Mouse (Mus musculus): ENCODE results near the gene Tnni3k. TPM values are rescaled to one million over a fixed set of nuclear protein-coding genes. Genes with fewer than 3 reads are reported as not detected.

The Tnni3k gene
- polyA plus RNA-seq, 1 experiment: 0.05 TPM

DNA sequence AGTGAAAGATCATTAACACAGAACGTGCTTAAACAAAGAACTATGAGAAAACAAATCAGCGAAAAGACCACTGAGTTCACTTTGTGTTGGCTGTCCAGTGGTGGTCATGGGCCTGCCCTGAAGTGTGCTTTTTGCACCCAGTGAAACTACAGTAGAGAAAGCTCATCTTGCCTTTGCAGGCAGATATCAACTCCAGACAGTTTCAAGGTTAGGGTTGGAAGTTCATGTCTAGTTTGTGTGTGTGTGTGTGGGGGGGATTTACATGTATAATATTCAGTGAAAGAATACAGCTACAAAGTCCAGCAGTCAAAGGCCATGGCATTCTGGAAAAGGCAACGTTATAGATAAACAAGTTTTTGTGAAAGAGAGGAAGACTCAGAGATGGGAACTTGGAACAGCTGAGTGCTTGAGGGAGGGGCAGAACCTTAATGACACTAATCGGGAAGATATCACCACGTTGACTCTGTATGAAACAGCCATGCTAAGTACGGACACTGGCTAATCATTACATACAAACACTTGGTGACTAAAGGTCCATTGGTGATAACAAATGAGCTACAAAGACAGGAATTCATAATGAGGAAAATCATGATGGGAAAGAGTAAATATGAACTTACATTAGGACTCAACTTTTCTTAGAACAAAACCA lies 3.7 kb upstream of the Tnni3k start:
- 72% methylated on average over 6 of the region's 6 CpGs for WGBS

DNA sequence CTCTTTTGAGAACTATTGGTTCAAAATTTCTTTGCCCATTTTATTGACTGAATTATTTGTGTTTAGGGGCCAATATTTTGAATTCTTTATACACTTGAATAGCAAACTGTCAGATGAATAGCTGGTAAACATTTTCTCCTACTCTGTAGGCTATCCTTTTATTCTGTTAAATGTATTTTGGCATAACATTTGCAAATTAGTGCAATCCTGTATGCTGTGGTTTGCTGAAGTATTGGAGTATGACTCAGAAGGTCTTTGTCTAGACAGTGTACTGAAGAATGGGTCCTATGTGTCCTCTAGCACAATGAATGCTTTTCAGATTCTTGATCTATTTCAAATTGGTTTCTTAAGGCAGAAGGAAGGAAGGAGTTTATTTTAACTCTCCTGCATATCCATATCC lies 2.4 kb upstream of the Tnni3k start:
- no peaks in the 10 kb centered on the region for H3K27me3 ChIP-seq (replicated peaks; ENCODE audit: control insufficient read depth, insufficient read depth, low read length)
- H3K4me3 ChIP-seq (ENCODE audit: insufficient read depth, low read depth, low read length): no peak overlapping the region
- TF ChIP-seq CTCF (conservative IDR thresholded peaks at IDR 0.05; ENCODE audit: insufficient read depth, insufficient read length, low read depth, low read length): no peak
- no peak for TF ChIP-seq POLR2A (IDR thresholded peaks at IDR 0.05; ENCODE audit: low read depth, low read length)
- no peak overlapping the region for H3K27ac ChIP-seq (ENCODE audit: insufficient read depth, low read depth, low read length)
- H3K4me1 ChIP-seq (ENCODE audit: control insufficient read depth, insufficient read depth, low read length): no peaks in the 10 kb centered on the region
- no peak for DNase-seq
- no peaks in the 10 kb centered on the region for H3K36me3 ChIP-seq (ENCODE audit: control insufficient read depth, insufficient read depth, low read length)

More for the DNA sequence above, 3.7 kb upstream of the Tnni3k start:
- no peak for DNase-seq
- H3K27ac ChIP-seq (ENCODE audit: insufficient read depth, low read depth, low read length): no peak overlapping the region
- no peak overlapping the region for H3K4me3 ChIP-seq (ENCODE audit: insufficient read depth, low read depth, low read length)
- no peaks in the 10 kb centered on the region for H3K27me3 ChIP-seq (replicated peaks; ENCODE audit: control insufficient read depth, insufficient read depth, low read length)
- no peaks in the 10 kb centered on the region for H3K4me1 ChIP-seq (ENCODE audit: control insufficient read depth, insufficient read depth, low read length)
- H3K36me3 ChIP-seq (ENCODE audit: control insufficient read depth, insufficient read depth, low read length): no peaks in the 10 kb centered on the region
- TF ChIP-seq POLR2A (IDR thresholded peaks at IDR 0.05; ENCODE audit: low read depth, low read length) (no peak), CTCF (conservative IDR thresholded peaks at IDR 0.05; ENCODE audit: insufficient read depth, insufficient read length, low read depth, low read length) (no peak)

DNA sequence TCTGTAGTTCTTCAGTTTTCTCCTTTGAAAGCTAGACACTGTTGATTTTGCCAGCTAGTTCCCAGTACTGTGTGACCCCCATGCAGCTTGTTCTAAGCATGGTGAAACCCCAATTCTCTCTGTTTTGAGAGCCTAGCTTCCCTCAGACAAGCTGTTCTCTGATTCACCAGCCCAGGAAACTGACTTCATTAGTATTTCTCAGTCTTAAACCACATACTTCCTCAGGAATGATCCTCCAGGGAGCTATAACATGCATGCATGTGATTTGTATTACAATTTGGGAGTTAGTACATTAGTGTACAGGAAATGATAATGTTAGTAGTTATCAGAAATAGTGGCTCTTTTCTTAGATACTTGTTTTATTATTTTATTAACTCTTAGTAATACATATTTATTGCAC lies 1.4 kb upstream of the Tnni3k start:
- Histone ChIP-seq H3K27ac (ENCODE audit: insufficient read depth, low read depth, low read length) (no peak overlapping the region), H3K4me1 (ENCODE audit: control insufficient read depth, insufficient read depth, low read length) (no peaks in the 10 kb centered on the region), H3K4me3 (ENCODE audit: insufficient read depth, low read depth, low read length) (no peak overlapping the region), H3K27me3 (replicated peaks; ENCODE audit: control insufficient read depth, insufficient read depth, low read length) (no peaks in the 10 kb centered on the region), H3K36me3 (ENCODE audit: control insufficient read depth, insufficient read depth, low read length) (no peaks in the 10 kb centered on the region)
- no peak for TF ChIP-seq POLR2A (IDR thresholded peaks at IDR 0.05; ENCODE audit: low read depth, low read length)
- TF ChIP-seq CTCF (conservative IDR thresholded peaks at IDR 0.05; ENCODE audit: insufficient read depth, insufficient read length, low read depth, low read length): no peak
- no peak for DNase-seq

DNA sequence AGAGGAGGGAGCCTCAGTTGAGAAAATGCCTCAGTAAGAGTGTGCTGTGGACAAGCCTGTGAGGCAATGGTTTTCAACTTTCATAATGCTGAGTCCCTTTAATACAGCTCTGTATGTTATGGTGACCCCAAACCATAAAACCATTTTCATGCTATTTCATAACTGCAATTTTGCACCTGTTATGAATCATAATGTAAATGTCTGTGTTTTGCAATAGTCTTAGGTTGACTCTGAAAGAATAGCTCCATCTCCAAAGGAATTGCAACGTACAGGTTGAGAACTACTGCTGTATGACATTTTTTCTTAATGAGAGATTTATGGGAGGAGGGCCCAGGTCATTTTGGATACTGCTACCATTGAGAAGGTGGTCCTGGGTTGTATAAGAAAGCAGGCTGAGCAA lies 2.0 kb downstream of the Tnni3k start:
- WGBS: 63% methylated on average over 1 of the region's 1 CpGs
- Histone ChIP-seq H3K4me3 (ENCODE audit: insufficient read depth, low read depth, low read length) (no peak overlapping the region), H3K4me1 (ENCODE audit: control insufficient read depth, insufficient read depth, low read length) (no peaks in the 10 kb centered on the region), H3K27me3 (replicated peaks; ENCODE audit: control insufficient read depth, insufficient read depth, low read length) (no peaks in the 10 kb centered on the region), H3K27ac (ENCODE audit: insufficient read depth, low read depth, low read length) (no peak overlapping the region), H3K36me3 (ENCODE audit: control insufficient read depth, insufficient read depth, low read length) (no peaks in the 10 kb centered on the region)
- TF ChIP-seq POLR2A (IDR thresholded peaks at IDR 0.05; ENCODE audit: low read depth, low read length) (no peak), CTCF (conservative IDR thresholded peaks at IDR 0.05; ENCODE audit: insufficient read depth, insufficient read length, low read depth, low read length) (no peak)
- no peak for DNase-seq

DNA sequence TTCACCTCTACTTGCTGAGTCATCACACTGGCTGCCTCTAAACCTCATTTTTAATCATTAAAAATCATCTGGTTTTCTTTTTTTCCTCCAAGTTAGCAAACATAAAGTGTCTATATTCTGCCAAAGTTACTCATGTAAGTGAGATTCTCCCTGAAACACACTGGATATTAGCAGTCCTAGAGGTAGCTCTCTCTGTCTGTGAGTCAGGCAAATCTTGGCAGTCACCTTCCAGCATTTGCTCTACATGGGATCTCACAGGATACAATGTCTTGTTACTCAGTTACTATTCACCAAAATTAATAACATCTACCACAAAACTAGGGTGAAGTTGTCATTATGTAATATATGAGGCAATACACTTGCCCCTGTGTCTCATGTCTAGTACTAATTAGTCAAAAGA lies 3.2 kb downstream of the Tnni3k start:
- TF ChIP-seq CTCF (conservative IDR thresholded peaks at IDR 0.05; ENCODE audit: insufficient read depth, insufficient read length, low read depth, low read length) (no peak), POLR2A (IDR thresholded peaks at IDR 0.05; ENCODE audit: low read depth, low read length) (no peak)
- no peak for DNase-seq
- Histone ChIP-seq H3K27me3 (replicated peaks; ENCODE audit: control insufficient read depth, insufficient read depth, low read length) (no peaks in the 10 kb centered on the region), H3K4me3 (ENCODE audit: insufficient read depth, low read depth, low read length) (no peak overlapping the region), H3K36me3 (ENCODE audit: control insufficient read depth, insufficient read depth, low read length) (no peaks in the 10 kb centered on the region), H3K4me1 (ENCODE audit: control insufficient read depth, insufficient read depth, low read length) (no peaks in the 10 kb centered on the region), H3K27ac (ENCODE audit: insufficient read depth, low read depth, low read length) (no peak overlapping the region)

DNA sequence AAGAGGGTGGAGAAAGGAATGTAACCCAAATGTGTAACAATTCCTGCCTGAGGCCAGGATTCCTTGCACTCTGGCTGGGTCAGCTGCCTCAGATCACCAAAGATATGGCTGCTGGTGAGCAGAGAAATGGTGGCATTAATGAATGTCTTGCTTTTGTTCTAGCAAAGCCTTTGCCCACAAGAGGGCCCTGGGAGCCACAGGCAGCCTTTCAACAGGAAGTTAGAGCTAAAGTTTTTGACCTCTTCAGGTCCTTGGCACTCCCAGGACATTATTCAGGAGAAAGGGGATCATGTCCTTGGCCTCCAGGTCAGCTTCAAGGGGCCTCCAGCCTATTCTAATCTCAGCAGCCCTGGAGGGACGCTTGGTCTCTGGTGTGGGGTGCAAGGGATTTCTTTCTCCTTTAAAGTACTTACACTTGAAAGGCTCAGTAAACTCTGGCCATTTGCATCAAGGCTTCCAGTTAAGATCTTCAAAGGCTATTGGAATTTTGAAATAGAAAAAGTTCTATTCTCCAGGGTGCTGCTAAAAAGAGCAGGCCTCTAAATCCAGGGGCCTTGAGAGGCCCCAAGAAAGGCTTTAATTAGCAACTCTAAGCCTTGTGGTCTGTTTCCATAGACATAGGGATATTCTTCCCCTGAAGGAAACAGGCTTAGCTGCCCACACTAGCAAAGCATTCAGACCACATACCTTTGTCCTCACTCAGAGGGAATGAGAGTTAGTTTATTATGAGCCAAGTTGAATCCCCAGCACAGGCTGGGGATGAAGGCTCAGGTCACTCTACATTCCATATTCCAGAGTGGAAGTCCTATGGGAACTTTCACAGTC lies 16.0 kb downstream of the Tnni3k start:
- no peak overlapping the region for H3K4me3 ChIP-seq (ENCODE audit: insufficient read depth, low read depth, low read length)
- no peaks in the 10 kb centered on the region for H3K36me3 ChIP-seq (ENCODE audit: control insufficient read depth, insufficient read depth, low read length)
- DNase-seq: no peak
- WGBS: 38% methylated on average over 1 of the region's 1 CpGs
- H3K27me3 ChIP-seq (replicated peaks; ENCODE audit: control insufficient read depth, insufficient read depth, low read length): no peaks in the 10 kb centered on the region
- TF ChIP-seq POLR2A (IDR thresholded peaks at IDR 0.05; ENCODE audit: low read depth, low read length) (no peak), CTCF (conservative IDR thresholded peaks at IDR 0.05; ENCODE audit: insufficient read depth, insufficient read length, low read depth, low read length) (no peak)
- H3K4me1 ChIP-seq (ENCODE audit: control insufficient read depth, insufficient read depth, low read length): no peaks in the 10 kb centered on the region
- H3K27ac ChIP-seq (ENCODE audit: insufficient read depth, low read depth, low read length): no peak overlapping the region

DNA sequence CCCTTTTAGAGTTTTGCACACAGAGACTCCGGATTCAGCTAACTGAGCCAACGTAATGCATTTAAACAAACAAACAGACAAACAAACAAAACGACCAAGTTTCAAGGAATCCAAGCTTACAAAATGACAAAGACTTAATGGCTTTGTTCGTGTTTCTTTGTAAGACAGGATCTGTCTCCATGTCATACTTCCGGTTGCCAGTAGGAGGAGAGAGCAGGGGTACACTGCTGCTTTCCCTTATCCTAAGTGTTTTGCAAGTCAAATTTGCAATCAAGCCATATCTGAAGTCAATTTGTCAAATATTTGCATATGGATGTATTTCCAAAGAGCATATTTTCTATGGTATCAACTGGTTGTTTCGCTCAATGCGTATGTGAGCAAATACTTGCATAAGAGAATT lies 20.9 kb downstream of the Tnni3k start:
- DNase-seq: no peak
- Histone ChIP-seq H3K27ac (ENCODE audit: insufficient read depth, low read depth, low read length) (no peak overlapping the region), H3K4me1 (ENCODE audit: control insufficient read depth, insufficient read depth, low read length) (no peaks in the 10 kb centered on the region), H3K4me3 (ENCODE audit: insufficient read depth, low read depth, low read length) (no peak overlapping the region), H3K36me3 (ENCODE audit: control insufficient read depth, insufficient read depth, low read length) (no peaks in the 10 kb centered on the region), H3K27me3 (replicated peaks; ENCODE audit: control insufficient read depth, insufficient read depth, low read length) (no peaks in the 10 kb centered on the region; the same call in 1 of the 2 replicates)
- WGBS: 79% methylated on average over 7 of the region's 7 CpGs
- no peak for TF ChIP-seq POLR2A (IDR thresholded peaks at IDR 0.05; ENCODE audit: low read depth, low read length)
